Mouse (Mus musculus) lung, adult 2 months (tissue): ENCODE results near the gene Pusl1. TPM values are rescaled to one million over a fixed set of nuclear protein-coding genes. Genes with fewer than 3 reads are reported as not detected.

Experiments
- DNase-seq: peaks from one replicate; pipeline ENCODE4 v3.0.0; 2022
- H3K4me1 ChIP-seq: fragments of 200-500 bp; 2 replicates; pipeline ENCODE4 v1.6.1; 2011; ENCODE audit warnings: low read length; ENCODE audit not compliant: control insufficient read depth, insufficient read depth
- H3K4me3 ChIP-seq: fragments of 200-500 bp; replicated peaks from 2 replicates; pipeline ENCODE3; 2011; ENCODE audit warnings: low read depth, mild to moderate bottlenecking, control low read depth, low read length; ENCODE audit errors: extremely low read depth
- POLR2A ChIP-seq: fragments of 200-500 bp; IDR thresholded peaks from 2 replicates; pipeline ENCODE4 v1.6.1; 2011; ENCODE audit warnings: low read depth, mild to moderate bottlenecking, control low read depth, low read length, borderline replicate concordance; ENCODE audit errors: extremely low read depth
- WGBS: fragments of 180-500 bp; shearing (Covaris S2); methylation state at CpG from one replicate; pipeline ENCODE4 v1.1.7; 2018; 5-methylcytosine and 5-hydroxymethylcytosine counted together
- polyA plus RNA-seq: library from polyadenylated mRNA; depleted of rRNA; stranded (reverse); fragments of >200 nt; gene quantifications from 2 replicates; pipeline ENCODE4 v1.2.3, GENCODE M21; 2012; rRNA removed

Pusl1 gene
- polyA plus RNA-seq, 1 experiment = 82.2 TPM

- no peak for DNase-seq
- H3K4me3 ChIP-seq = no peak overlapping the region
- H3K4me1 ChIP-seq = peaks cover 28% of the 10 kb centered on the region
- 39% methylated on average over 8 of the region's 8 CpGs for WGBS
- no peak; the same call in 1 of the 2 replicates for TF ChIP-seq POLR2A
Measured at GRCm38 (mm10) chr4:155838187-155839153, 53.1 kb downstream of the Pusl1 start.

Other genes with a start within 250 kb of the Pusl1 start
- not detected in 2 replicates for gene Gm10563, start 246.4 kb downstream of the Pusl1 start, polyA plus RNA-seq
- 30.8 and 42.7 TPM in 2 replicates for gene Mmp23, start 238.4 kb downstream of the Pusl1 start, polyA plus RNA-seq
- 90.1 and 92.0 TPM in 2 replicates for gene Mib2, start 222.6 kb downstream of the Pusl1 start, polyA plus RNA-seq
- 10.6 and 11.8 TPM in 2 replicates for gene Fndc10, start 197.4 kb downstream of the Pusl1 start, polyA plus RNA-seq
- 103 and 128 TPM in 2 replicates for gene Ssu72, start 187.0 kb downstream of the Pusl1 start, polyA plus RNA-seq
- gene Tmem240, start 157.0 kb downstream of the Pusl1 start, polyA plus RNA-seq = 1.6 and 1.8 TPM in 2 replicates
- gene Atad3a, start 130.7 kb downstream of the Pusl1 start, polyA plus RNA-seq = 44.5 and 48.4 TPM in 2 replicates
- 9.2 and 11.8 TPM in 2 replicates for gene Vwa1, start 117.1 kb downstream of the Pusl1 start, polyA plus RNA-seq
- gene Tmem88b, start 105.9 kb downstream of the Pusl1 start, polyA plus RNA-seq = 0.38 and 0.52 TPM in 2 replicates
- 15.7 and 17.3 TPM in 2 replicates for gene Ankrd65, start 101.3 kb downstream of the Pusl1 start, polyA plus RNA-seq
- gene Mrpl20, start 88.9 kb downstream of the Pusl1 start, polyA plus RNA-seq = 36.9 and 40.0 TPM in 2 replicates
- 59.8 and 62.5 TPM in 2 replicates for gene Ccnl2, start 79.3 kb downstream of the Pusl1 start, polyA plus RNA-seq
- gene Aurkaip1, start 60.5 kb downstream of the Pusl1 start, polyA plus RNA-seq = 120 and 151 TPM in 2 replicates
- 994 and 1,263 TPM in 2 replicates for gene Mxra8, start 52.1 kb downstream of the Pusl1 start, polyA plus RNA-seq
- 128 and 159 TPM in 2 replicates for gene Dvl1, start 44.4 kb downstream of the Pusl1 start, polyA plus RNA-seq
- gene Tas1r3, start 28.4 kb downstream of the Pusl1 start, polyA plus RNA-seq = 1.6 TPM in 2 replicates
- 30.3 and 33.3 TPM in 2 replicates for gene Cptp, start 22.3 kb downstream of the Pusl1 start, polyA plus RNA-seq
- gene Ints11, start 22.2 kb downstream of the Pusl1 start, polyA plus RNA-seq = 26.7 and 27.3 TPM in 2 replicates
- gene Acap3, start within 50 bp of the Pusl1 start, polyA plus RNA-seq = 48.3 and 50.7 TPM in 2 replicates
- 62.0 and 65.4 TPM in 2 replicates for gene Ube2j2, start 52.0 kb upstream of the Pusl1 start, polyA plus RNA-seq
- gene C1qtnf12, start 70.5 kb upstream of the Pusl1 start, polyA plus RNA-seq = 22.1 and 23.1 TPM in 2 replicates
- gene B3galt6, start 100.9 kb upstream of the Pusl1 start, polyA plus RNA-seq = 6.1 and 7.4 TPM in 2 replicates
- 54.3 and 63.6 TPM in 2 replicates for gene Sdf4, start 101.1 kb upstream of the Pusl1 start, polyA plus RNA-seq
- 5.4 and 7.3 TPM in 2 replicates for gene Tnfrsf4, start 122.1 kb upstream of the Pusl1 start, polyA plus RNA-seq
- 4.3 and 5.2 TPM in 2 replicates for gene Tnfrsf18, start 134.4 kb upstream of the Pusl1 start, polyA plus RNA-seq
- gene Ttll10, start 167.6 kb upstream of the Pusl1 start, polyA plus RNA-seq = 5.8 and 7.2 TPM in 2 replicates
- 13.8 and 16.3 TPM in 2 replicates for gene 9430015G10Rik, start 218.2 kb upstream of the Pusl1 start, polyA plus RNA-seq
- 0.32 and 2.7 TPM in 2 replicates for gene Rnf223, start 238.7 kb upstream of the Pusl1 start, polyA plus RNA-seq